Mouse (Mus musculus) E14TG2a.4 (cell line): ENCODE measurements around the gene Slc6a19.

ENCODE experiments used
- H3K27me3 ChIP-seq: 2 replicates; pipeline ENCODE4 v1.6.1; 2014; ENCODE audit warnings: low read length, control low read depth; ENCODE audit not compliant: insufficient read depth
- H3K36me3 ChIP-seq: 2 replicates; pipeline ENCODE4 v1.6.1; 2014; ENCODE audit warnings: low read length, control low read depth; ENCODE audit not compliant: insufficient read depth
- H3K4me1 ChIP-seq: replicated peaks from 2 replicates; pipeline ENCODE4 v1.6.1; 2014; ENCODE audit warnings: low read depth, low read length, control low read depth
- H3K4me3 ChIP-seq: replicated peaks from 2 replicates; pipeline ENCODE4 v1.5.1; 2014; ENCODE audit warnings: mild to moderate bottlenecking, low read length
- H3K9me3 ChIP-seq: 2 replicates; pipeline ENCODE4 v1.6.1; 2014; ENCODE audit warnings: low read length, control low read depth
- CTCF ChIP-seq: conservative IDR thresholded peaks from 2 replicates; pipeline ENCODE4 v1.5.1; 2014; ENCODE audit warnings: low read length
- NANOG ChIP-seq: IDR thresholded peaks from 2 replicates; pipeline ENCODE4 v1.6.1; 2014; ENCODE audit warnings: borderline replicate concordance, low read length, mixed read lengths
- POU5F1 ChIP-seq: IDR thresholded peaks from 2 replicates; pipeline ENCODE4 v1.6.1; 2014; ENCODE audit warnings: low read length, borderline replicate concordance

Slc6a19 gene

DNA sequence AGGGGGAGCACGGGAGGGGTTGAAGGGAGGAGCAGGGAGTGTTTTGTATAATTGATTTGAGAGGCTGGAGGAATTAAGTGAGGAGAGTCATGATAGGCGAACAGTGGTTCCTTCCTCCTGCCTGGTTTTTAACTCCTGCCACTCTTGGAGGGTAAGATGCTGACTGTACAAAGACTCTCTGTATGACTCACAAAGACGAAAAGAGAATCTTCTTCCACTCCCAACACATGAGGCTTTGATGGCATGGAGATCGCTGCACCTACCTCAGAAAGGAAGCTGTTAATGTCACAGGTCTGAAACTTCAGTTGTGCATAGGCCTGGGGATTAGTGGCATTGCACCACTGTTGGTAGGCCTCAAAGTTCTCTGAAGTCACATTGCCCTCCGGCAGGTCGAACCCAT is 19.2 kb downstream of the Slc6a19 start:
- H3K9me3 ChIP-seq, result no peaks in the 10 kb centered on the region
- no peaks in the 10 kb centered on the region for H3K27me3 ChIP-seq
- H3K36me3 ChIP-seq, result no peaks in the 10 kb centered on the region
- H3K4me3 ChIP-seq, result no peak overlapping the region
- no peak for TF ChIP-seq CTCF
- TF ChIP-seq POU5F1, result no peak
- TF ChIP-seq NANOG, result no peak
- H3K4me1 ChIP-seq, result no peaks in the 10 kb centered on the region

GRCm38 (mm10) chr13:73684412-73684811 is 20.3 kb downstream of the Slc6a19 start:
- TF ChIP-seq CTCF, result no peak
- TF ChIP-seq POU5F1, result no peak
- no peak for TF ChIP-seq NANOG

DNA sequence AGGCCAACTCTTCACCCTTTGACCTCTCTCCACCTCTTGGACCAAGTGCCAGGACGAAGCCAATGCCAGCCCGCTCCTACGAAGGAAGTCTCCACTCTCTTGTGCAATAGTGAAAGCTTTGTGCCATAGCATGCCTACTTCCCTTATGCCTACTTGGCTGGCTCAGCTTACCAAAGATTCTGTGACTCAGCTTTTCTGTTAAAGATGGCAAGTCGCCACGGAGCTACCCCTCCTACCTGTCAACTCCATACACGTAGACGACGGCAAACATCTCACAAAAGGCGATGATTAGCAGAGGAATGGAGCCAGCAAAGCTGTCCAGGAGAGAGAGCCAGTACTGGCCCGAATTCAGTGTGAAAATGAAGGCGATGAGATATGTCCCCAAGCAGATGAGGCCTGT is 21.0 kb downstream of the Slc6a19 start:
- no peaks in the 10 kb centered on the region for H3K36me3 ChIP-seq
- TF ChIP-seq CTCF, result no peak
- TF ChIP-seq NANOG, result no peak
- no peak for TF ChIP-seq POU5F1

More at GRCm38 (mm10) chr13:73684412-73684811, 20.3 kb downstream of the Slc6a19 start:
- no peaks in the 10 kb centered on the region for H3K27me3 ChIP-seq
- H3K4me1 ChIP-seq, result no peaks in the 10 kb centered on the region
- no peak overlapping the region for H3K4me3 ChIP-seq
- H3K9me3 ChIP-seq, result no peaks in the 10 kb centered on the region
- H3K36me3 ChIP-seq, result no peaks in the 10 kb centered on the region

GRCm38 (mm10) chr13:73682226-73682625 is 22.4 kb downstream of the Slc6a19 start:
- Histone ChIP-seq H3K27me3 (no peaks in the 10 kb centered on the region), H3K4me1 (no peaks in the 10 kb centered on the region), H3K36me3 (no peaks in the 10 kb centered on the region), H3K4me3 (no peak overlapping the region), H3K9me3 (no peaks in the 10 kb centered on the region)
- TF ChIP-seq POU5F1 (no peak), CTCF (no peak), NANOG (no peak)

More for the DNA sequence above, 21.0 kb downstream of the Slc6a19 start:
- H3K4me3 ChIP-seq, result no peak overlapping the region
- no peaks in the 10 kb centered on the region for H3K9me3 ChIP-seq
- H3K27me3 ChIP-seq, result no peaks in the 10 kb centered on the region
- H3K4me1 ChIP-seq, result no peaks in the 10 kb centered on the region

DNA sequence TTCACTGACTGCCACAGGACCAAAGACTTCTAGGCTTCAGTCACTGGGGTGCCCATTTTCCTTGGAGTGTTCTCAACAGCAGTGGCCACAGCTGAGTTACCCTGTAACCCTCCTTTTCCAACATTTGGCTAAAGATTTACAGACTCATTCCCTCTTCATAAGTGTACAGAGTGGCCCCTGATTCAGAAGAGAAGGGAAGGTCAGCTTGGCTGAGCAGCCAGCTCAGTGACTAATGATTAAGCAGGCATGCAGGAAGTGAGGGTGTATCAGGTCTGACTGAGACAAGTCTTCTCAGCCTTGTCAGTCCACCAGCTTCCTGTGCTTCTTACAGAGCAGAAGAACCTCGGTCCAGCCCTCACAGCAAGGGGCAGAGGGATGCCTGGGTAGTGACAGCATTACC is 24.3 kb downstream of the Slc6a19 start:
- H3K4me1 ChIP-seq, result no peaks in the 10 kb centered on the region

GRCm38 (mm10) chr13:73679311-73679710 is 25.4 kb downstream of the Slc6a19 start:
- Histone ChIP-seq H3K36me3 (no peaks in the 10 kb centered on the region), H3K27me3 (no peaks in the 10 kb centered on the region), H3K9me3 (no peaks in the 10 kb centered on the region), H3K4me1 (no peaks in the 10 kb centered on the region), H3K4me3 (no peak overlapping the region)
- TF ChIP-seq POU5F1 (no peak), CTCF (no peak), NANOG (no peak)

More for the DNA sequence above, 24.3 kb downstream of the Slc6a19 start:
- Histone ChIP-seq H3K36me3 (no peaks in the 10 kb centered on the region), H3K27me3 (no peaks in the 10 kb centered on the region), H3K4me3 (no peak overlapping the region), H3K9me3 (no peaks in the 10 kb centered on the region)
- TF ChIP-seq NANOG, result no peak
- no peak for TF ChIP-seq POU5F1
- TF ChIP-seq CTCF, result no peak

- no peak within 1 kb of the TSS for H3K4me3 ChIP-seq
- no peaks in the 10 kb centered on the region for H3K4me1 ChIP-seq
- H3K27me3 ChIP-seq, result no peaks in the 10 kb centered on the region; the same call in 1 of the 2 replicates
- no peaks in the 10 kb centered on the region for H3K36me3 ChIP-seq
- TF ChIP-seq NANOG (no peak), CTCF (no peak), POU5F1 (no peak)
- H3K9me3 ChIP-seq, result no peaks in the 10 kb centered on the region
These were observed 26.8 kb downstream of the Slc6a19 start, which contains the start of gene Slc6a18 for GRCm38 (mm10) chr13:73677853-73678252. Slc6a18 (minus strand) TSS chr13:73678023.

GRCm38 (mm10) chr13:73675161-73675560 is 29.5 kb downstream of the Slc6a19 start:
- H3K4me1 ChIP-seq, result no peaks in the 10 kb centered on the region
- no peaks in the 10 kb centered on the region; the same call in 1 of the 2 replicates for H3K27me3 ChIP-seq
- H3K36me3 ChIP-seq, result no peaks in the 10 kb centered on the region
- no peaks in the 10 kb centered on the region for H3K9me3 ChIP-seq
- no peak overlapping the region for H3K4me3 ChIP-seq
- TF ChIP-seq NANOG, result no peak
- TF ChIP-seq POU5F1, result no peak
- no peak for TF ChIP-seq CTCF

GRCm38 (mm10) chr13:73660163-73660695 is 44.4 kb downstream of the Slc6a19 start:
- Histone ChIP-seq H3K4me1 (no peaks in the 10 kb centered on the region; the same call in 1 of the 2 replicates), H3K4me3 (no peak overlapping the region), H3K27me3 (0 out of 2 replicates have a peak, but pooled peaks cover 2% of the 10 kb centered on the region), H3K36me3 (no peaks in the 10 kb centered on the region), H3K9me3 (no peaks in the 10 kb centered on the region)
- no peak for TF ChIP-seq NANOG
- TF ChIP-seq POU5F1, result no peak
- TF ChIP-seq CTCF, result no peak
